Mouse (Mus musculus): ENCODE measurements around the gene Pkp1.

DNA sequence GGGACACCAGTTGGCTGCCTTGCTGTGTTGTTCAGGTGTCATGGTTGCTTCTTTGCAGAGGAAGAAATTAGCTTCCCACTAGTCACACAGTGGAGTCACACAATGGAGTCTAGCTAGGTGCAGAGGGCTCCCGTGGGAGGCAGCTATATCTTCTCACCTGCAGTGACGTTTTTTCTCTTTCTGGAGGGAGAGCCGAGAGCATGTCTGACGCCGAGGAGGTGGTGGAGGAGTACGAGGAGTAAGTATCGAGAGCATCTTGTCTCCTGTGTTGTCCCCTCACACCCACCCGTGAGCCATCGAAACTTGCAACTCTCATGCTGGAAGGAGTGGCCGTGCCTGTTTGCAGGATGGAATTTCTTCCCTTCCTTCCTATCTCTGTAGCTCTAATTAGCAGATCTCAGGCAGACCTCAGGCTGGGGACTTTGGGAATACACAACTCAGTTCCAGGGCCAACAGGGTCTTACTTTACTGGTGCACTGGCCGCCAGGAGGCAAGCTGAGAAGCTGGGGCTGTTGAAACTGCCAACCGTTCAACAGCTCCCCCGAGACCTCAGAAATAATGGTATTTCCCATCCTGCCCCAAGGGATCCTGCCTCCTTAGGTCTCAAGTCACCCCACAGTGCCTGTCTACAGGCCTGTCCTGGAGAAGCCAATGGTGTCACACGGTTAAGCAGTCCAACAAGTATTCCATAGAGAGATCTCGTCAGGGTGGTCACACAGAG is 78.2 kb downstream of the Pkp1 start:
- TF ChIP-seq CTCF (IDR thresholded peaks at IDR 0.05; ENCODE audit: low read depth, low read length) = no peak
- no peak for TF ChIP-seq POLR2A (IDR thresholded peaks at IDR 0.05; ENCODE audit: extremely low read depth, insufficient read depth, low read length)

Measured in liver, adult 2 months (tissue).